Mouse (Mus musculus): ENCODE data around the gene Kctd19. TPM values are rescaled to one million over a fixed set of nuclear protein-coding genes. Genes with fewer than 3 reads are reported as not detected.

Kctd19 gene
- total RNA-seq, 2 experiments from 2014 or later, result not detected

- intact Hi-C loops (cut with DNase I), result no loop called here
Observed at GRCm38 (mm10) chr8:105431743-105432515, 18.6 kb upstream of the Kctd19 start.

DNA sequence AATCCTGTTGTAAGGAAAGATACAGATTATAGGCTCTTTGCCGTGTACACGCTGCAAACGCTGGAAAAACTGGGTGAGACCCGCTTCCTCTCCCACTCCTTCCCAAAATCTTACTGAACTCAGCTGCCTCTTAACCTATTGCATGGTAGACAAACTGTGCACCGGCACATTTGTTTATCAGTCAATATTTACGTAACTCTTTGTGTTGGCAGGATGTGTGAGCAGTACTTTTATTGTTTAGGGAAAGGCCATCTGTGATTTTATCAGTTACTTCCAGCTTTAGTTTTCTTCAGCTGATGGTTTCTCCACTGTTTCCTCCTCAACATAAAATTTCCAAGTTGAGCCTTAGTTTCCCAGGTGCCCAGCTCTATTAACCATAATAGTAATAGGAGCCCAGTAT lies 13.6 kb upstream of the Kctd19 start:
- no peak for DNase-seq (ENCODE audit: extremely low spot score in 1 of 2, low spot score in 2 of 2)
- intact Hi-C loops (cut with DNase I), result no loop called here

More at GRCm38 (mm10) chr8:105431743-105432515, 18.6 kb upstream of the Kctd19 start:
- DNase-seq (ENCODE audit: extremely low spot score in 1 of 2, low spot score in 2 of 2), result no peak

- no peak for DNase-seq (ENCODE audit: extremely low spot score in 1 of 2, low spot score in 2 of 2)
- intact Hi-C loops (cut with DNase I), result no loop called here
Observed at GRCm38 (mm10) chr8:105422006-105422405, 8.7 kb upstream of the Kctd19 start.

- no peak for DNase-seq (ENCODE audit: extremely low spot score in 1 of 2, low spot score in 2 of 2)
- intact Hi-C loops (cut with DNase I), result no loop called here
Observed at GRCm38 (mm10) chr8:105419800-105420199, 6.5 kb upstream of the Kctd19 start.

GRCm38 (mm10) chr8:105418992-105419391 lies 5.7 kb upstream of the Kctd19 start:
- no peak for DNase-seq (ENCODE audit: extremely low spot score in 1 of 2, low spot score in 2 of 2)
- intact Hi-C loops (cut with DNase I), result no loop called here

DNA sequence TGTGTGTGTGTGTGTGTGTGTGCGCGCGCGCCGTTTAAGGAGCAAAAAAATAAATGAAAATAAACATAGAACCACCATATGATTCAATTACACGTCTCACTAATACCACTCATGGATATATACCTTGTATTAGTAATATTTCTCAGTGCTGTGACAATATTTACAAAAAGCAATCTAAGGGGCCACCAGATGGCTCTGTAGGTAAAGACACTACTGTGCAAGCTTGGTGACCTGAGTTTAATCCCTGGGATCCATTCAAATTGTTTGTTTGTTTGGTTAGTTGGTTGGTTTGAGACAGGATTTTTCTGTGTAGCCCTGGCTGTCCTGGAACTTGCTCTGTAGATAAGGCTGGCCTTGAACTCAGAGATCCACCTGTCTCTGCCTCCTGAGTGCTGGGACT lies 3.4 kb downstream of the Kctd19 start:
- no peak for DNase-seq (ENCODE audit: extremely low spot score in 1 of 2, low spot score in 2 of 2)
- intact Hi-C loops (cut with DNase I), result no loop called here

DNA sequence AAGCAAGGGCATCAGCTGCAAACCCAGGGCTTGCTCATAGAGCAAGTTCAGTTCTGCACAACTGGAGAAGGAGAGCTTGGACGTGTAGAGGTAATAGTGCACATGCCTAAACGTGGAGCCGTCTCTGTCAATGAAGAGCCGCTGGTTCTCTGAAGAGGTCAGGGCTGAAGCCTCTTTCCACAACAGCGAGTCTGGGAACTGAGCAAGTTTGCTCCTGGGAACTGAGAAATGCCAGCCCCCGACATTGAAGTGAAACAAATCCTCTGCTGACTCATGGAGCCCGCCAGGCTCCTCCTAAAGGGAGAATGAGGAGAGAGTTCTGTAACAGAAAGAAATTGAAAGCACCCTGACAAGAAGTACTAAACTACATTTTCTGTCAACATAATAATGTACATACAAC lies 5.0 kb downstream of the Kctd19 start:
- DNase-seq (ENCODE audit: extremely low spot score in 1 of 2, low spot score in 2 of 2), result no peak
- intact Hi-C loops (cut with DNase I), result no loop called here

DNA sequence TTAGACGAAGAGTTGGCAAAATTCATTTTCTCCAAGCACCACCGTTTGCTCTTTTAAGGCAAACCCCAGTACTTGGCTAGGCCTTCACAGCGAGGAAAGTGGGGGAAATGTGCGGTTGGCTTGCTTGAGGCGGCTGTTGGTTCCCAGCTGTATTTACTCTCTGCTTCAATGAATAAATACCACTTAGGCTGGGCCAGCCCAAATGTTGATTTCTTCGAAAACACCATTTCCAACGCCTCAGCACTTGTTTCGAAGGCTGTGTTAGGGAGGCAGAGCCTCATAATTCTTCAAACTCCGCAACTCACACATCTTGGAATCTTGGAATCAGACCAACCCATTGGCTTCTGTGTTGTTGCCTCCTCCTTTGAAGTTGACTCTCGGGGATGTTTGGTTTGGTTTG lies 6.9 kb downstream of the Kctd19 start:
- DNase-seq (ENCODE audit: extremely low spot score in 1 of 2, low spot score in 2 of 2), result peak in 1 of 2 experiments; percentile 24
- intact Hi-C loops (cut with DNase I), result no loop called here

GRCm38 (mm10) chr8:105404496-105404895 lies 8.8 kb downstream of the Kctd19 start:
- intact Hi-C loops (cut with DNase I), result no loop called here
- no peak for DNase-seq (ENCODE audit: extremely low spot score in 1 of 2, low spot score in 2 of 2)

DNA sequence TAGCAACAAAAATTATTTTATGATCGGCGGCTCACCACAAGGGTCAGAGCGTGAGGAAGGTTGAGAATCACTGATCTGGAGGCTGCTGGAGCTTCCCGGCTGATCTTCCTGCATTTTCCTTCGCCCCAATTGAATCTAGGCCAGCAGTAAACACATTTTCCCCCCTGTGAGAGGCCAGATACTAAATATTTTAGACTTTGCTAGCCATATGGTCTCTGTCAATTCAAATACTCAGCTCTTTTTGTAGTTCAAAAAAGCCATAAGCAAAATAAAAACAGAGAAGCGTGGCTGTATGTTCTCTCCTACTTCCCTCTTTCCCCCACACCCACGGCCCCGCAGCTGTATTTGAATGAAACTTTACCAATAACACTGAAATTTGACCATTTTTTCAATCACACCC lies 9.8 kb downstream of the Kctd19 start:
- intact Hi-C loops (cut with DNase I), result no loop called here
- no peak for DNase-seq (ENCODE audit: extremely low spot score in 1 of 2, low spot score in 2 of 2)

DNA sequence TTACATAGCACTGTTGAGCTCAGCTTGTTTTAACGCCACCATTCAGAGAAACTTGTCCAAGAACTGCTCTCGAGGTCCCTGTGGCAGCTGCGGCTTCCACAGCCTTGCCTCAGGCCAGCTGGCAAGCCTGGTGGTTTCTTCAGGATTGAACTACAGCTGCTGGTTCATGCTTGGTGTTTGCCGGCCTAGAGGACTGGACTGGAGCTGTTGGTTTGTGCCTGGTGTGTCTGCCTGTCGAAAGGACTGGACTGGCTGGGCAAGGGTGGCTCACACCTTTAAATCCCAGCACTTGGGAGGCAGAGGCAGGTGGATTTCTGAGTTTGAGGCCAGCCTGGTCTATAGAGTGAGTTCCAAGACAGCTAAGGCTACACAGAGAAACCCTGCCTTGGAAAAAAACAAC lies 13.3 kb downstream of the Kctd19 start:
- intact Hi-C loops (cut with DNase I), result no loop called here

DNA sequence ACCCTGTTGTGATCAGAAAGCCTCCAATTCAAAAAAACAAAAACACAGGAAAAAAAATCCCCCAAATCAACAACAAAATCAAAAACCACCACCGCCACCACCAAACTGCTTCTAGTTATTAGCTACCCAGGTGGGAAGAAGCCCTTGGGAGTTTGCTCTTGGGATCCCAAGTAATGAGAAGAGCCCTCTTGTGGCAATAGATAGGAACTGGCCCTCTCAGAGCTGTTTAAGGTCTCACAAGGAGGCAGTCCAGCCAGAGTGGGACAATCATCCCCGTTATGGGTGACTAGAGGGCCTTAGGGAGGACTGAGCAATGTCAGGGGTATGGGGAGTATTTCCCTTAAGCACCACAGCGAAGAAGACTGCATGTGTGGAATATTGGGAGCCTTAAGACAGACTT lies 15.6 kb downstream of the Kctd19 start:
- DNase-seq (ENCODE audit: extremely low spot score in 1 of 2, low spot score in 2 of 2), result no peak
- intact Hi-C loops (cut with DNase I), result loop anchor here (5.0 kb wide), 1 partner anchor 40 kb away; no protein-coding TSS in a partner anchor

More for the DNA sequence above, 13.3 kb downstream of the Kctd19 start:
- no peak for DNase-seq (ENCODE audit: extremely low spot score in 1 of 2, low spot score in 2 of 2)

DNA sequence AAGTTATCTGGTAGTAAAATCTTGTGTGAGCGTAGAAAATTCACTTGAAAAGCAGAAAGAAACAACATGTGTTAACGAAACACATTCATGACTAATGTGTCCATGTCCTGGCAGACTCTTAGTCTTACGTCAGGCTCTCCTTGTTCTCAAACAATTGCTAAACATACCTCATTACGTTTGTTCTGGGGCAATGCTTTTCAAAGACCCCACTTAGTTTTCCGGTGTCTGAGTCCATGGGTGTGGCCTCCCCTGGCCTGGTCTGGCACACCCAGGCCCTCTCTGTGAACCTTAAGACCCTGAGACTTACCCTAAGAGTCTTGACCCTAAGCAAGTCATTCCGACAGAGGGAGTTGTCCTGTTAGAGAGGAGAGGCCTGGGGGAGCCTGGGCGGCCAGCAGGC lies 19.4 kb downstream of the Kctd19 start:
- DNase-seq (ENCODE audit: extremely low spot score in 1 of 2, low spot score in 2 of 2), result no peak
- intact Hi-C loops (cut with DNase I), result no loop called here

DNA sequence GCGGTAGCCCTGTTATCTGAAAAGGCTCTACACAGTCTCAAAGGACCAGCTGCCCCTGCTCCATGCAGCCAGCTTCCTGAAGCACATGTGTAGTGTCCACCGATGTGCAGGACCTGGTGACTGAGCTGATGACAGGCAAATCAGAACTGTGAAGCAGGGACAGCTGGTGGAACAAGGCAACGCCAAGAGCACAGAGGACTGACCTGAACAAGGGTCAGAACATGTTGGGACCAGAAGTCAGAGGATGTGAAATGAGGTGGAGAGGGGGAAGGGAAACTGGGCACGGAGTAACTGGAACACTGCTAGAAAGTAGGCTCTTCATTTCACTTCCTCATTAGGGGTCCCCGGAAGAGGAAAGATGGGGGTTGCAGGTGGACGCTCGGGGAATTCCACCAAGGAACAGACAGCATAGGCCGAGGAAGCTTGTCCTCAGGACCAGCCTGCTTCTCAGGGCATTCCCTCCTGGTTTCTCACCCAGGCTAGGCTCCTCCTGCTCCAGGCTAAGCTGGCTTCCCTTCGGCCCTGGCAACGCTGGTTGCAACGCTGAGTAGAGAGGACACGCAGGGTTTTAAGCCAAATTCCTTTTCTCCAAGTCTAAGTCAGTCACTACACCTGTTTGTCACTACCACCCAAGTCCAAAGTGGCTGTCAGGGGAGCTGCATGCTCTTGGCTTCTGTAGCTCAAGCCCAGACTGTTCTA lies 20.1 kb downstream of the Kctd19 start:
- intact Hi-C loops (cut with DNase I), result no loop called here
- DNase-seq (ENCODE audit: extremely low spot score in 1 of 2, low spot score in 2 of 2), result no peak

GRCm38 (mm10) chr8:105389096-105389495 lies 24.2 kb downstream of the Kctd19 start:
- peak in 1 of 2 experiments; percentile 57 for DNase-seq (ENCODE audit: extremely low spot score in 1 of 2, low spot score in 2 of 2)
- intact Hi-C loops (cut with DNase I), result no loop called here

DNA sequence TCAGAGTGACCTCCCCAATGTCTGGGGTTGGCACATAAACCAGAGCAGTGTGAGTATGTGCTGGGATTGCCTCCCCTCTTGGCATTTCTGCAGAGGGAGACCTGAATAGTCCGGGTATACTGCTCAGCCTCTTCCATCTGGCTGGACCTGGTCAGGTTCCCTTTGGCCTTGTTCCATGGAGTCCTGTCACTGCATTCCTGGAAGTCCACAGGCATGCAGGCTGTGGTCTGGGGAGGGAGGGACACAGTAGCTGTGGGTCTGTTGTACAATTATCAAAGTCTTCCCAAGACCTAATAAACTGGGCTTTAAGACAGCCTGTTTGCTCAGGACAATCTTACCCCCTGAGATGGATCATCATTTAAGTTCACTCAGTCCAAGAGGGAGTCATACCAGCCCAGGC lies 26.2 kb downstream of the Kctd19 start:
- DNase-seq (ENCODE audit: extremely low spot score in 1 of 2, low spot score in 2 of 2), result no peak
- intact Hi-C loops (cut with DNase I), result no loop called here

DNA sequence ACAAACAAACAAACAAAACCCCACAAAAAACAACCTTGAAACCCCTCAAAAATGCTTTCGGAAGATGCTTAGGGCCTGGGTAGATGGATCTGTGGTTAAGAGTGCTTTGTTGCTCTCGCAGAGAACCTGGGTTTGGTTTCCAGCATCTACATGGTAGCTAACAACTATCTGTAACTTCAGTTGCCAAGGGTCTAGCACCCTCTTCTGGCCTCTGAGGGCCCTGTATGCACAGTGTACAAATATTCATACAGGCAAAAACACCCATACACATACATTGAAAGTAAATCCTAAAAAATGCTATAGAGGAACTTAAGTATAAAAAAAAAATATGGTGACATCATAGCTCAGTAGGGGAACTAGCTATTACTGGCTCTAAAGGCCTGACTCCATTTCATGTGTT lies 29.2 kb downstream of the Kctd19 start:
- intact Hi-C loops (cut with DNase I), result no loop called here

GRCm38 (mm10) chr8:105380308-105380707 lies 33.0 kb downstream of the Kctd19 start:
- intact Hi-C loops (cut with DNase I), result no loop called here
- DNase-seq (ENCODE audit: extremely low spot score in 1 of 2, low spot score in 2 of 2), result no peak

More for the DNA sequence above, 29.2 kb downstream of the Kctd19 start:
- DNase-seq (ENCODE audit: extremely low spot score in 1 of 2, low spot score in 2 of 2), result no peak

DNA sequence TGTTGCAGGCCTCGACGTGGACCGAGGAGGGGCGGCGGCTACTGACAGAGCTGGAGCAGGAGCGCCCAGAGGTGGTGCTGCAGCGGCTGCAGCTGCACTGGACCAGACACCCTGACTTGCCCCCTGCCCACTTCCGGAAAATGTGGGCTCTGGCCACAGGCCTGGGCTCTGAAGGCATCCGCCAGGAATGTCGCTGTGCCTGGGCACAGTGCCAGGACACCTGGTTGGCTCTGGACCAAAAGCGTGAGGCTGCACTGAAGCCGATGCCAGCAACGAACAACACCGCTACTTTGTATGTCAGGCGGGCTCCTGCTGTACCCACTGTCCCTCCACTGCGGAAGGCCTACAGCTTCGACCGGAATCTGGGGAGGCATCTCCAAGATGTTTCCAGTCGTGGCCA lies 34.6 kb downstream of the Kctd19 start:
- intact Hi-C loops (cut with DNase I), result no loop called here
- DNase-seq (ENCODE audit: extremely low spot score in 1 of 2, low spot score in 2 of 2), result peak; percentile 49 to 78

GRCm38 (mm10) chr8:105374513-105374966 lies 38.8 kb downstream of the Kctd19 start:
- DNase-seq (ENCODE audit: extremely low spot score in 1 of 2, low spot score in 2 of 2), result peak in 1 of 2 experiments; percentile 80
- intact Hi-C loops (cut with DNase I), result no loop called here

Data from left cerebral cortex, postnatal 10 days (tissue).